Mouse (Mus musculus) heart, postnatal 10 days (tissue): ENCODE results near the gene Vmn1r168. TPM values are rescaled to one million over a fixed set of nuclear protein-coding genes. Genes with fewer than 3 reads are reported as not detected.
"Not testable (repeated sequence)": the region's sequence is repeated elsewhere in the genome, so short reads cannot be mapped to it uniquely, and the experiment has no call there.

Experiments
- DNase-seq, 2 experiments: peaks; one replicate each; pipeline ENCODE4 v3.0.0; 2021
- intact Hi-C: fragments of 180-260 bp; cut with DNase I; formaldehyde crosslinking; loops from one replicate; pipeline ENCODE4 v1.15.1; 2025
- total RNA-seq, 2 experiments: library from RNA; stranded (reverse); gene quantifications; 2 replicates each; pipeline ENCODE4 v1.2.3; 2021

Gene Vmn1r168
- not detected for total RNA-seq

- intact Hi-C loops, DNase-seq: not testable (repeated sequence)
These were observed at the start of gene Vmn1r168 for GRCm38 (mm10) chr7:23539432-23539831. TSS of gene Vmn1r168 (plus strand) at chr7:23539732.

GRCm38 (mm10) chr7:23507106-23507505 lies 32.4 kb upstream of the Vmn1r168 start, which contains the start of gene Vmn1r167:
TSS of gene Vmn1r167 (minus strand) at chr7:23507206.
- DNase-seq, intact Hi-C loops: not testable (repeated sequence)

- intact Hi-C loops, DNase-seq: not testable (repeated sequence)
These were observed 35.7 kb downstream of the Vmn1r168 start, which contains the start of gene Vmn1r169 for GRCm38 (mm10) chr7:23575226-23575625. TSS of gene Vmn1r169 (plus strand) at chr7:23575526.

Other genes starting within 250 kb of the Vmn1r168 start
- not detected for gene Nlrp4e, start 238.5 kb upstream of the Vmn1r168 start, total RNA-seq
- not detected for gene Nlrp5, start 153.8 kb upstream of the Vmn1r168 start, total RNA-seq
- not detected for gene Vmn1r167, start 32.5 kb upstream of the Vmn1r168 start, total RNA-seq
- gene Vmn1r169, start 35.8 kb downstream of the Vmn1r168 start, total RNA-seq: not detected
- not detected for gene Vmn1r170, start 66.4 kb downstream of the Vmn1r168 start, total RNA-seq
- not detected for gene Vmn1r171, start 91.0 kb downstream of the Vmn1r168 start, total RNA-seq
- gene Vmn1r172, start 118.6 kb downstream of the Vmn1r168 start, total RNA-seq: not detected
- gene Vmn1r173, start 161.0 kb downstream of the Vmn1r168 start, total RNA-seq: not detected
- gene Vmn1r174, start 212.5 kb downstream of the Vmn1r168 start, total RNA-seq: not detected